Mouse (Mus musculus): Measurements from ENCODE around the gene Wdr25. TPM values are rescaled to one million over a fixed set of nuclear protein-coding genes. Genes with fewer than 3 reads are reported as not detected.

Wdr25 gene
- polyA plus RNA-seq, 1 experiment from 2014 or later: 3.7 TPM

GRCm38 (mm10) chr12:108916447-108917042 is 23.1 kb downstream of the Wdr25 start:
- no peaks in the 10 kb centered on the region for H3K9me3 ChIP-seq (replicated peaks; ENCODE audit: control insufficient read depth, low read length)
- peak; percentile 74 for DNase-seq (ENCODE audit: low spot score)
- no peaks in the 10 kb centered on the region for H3K36me3 ChIP-seq (ENCODE audit: control insufficient read depth, insufficient read depth, low read length)
- peak; percentile 61 for ATAC-seq
- H3K4me2 ChIP-seq (ENCODE audit: low read length): no peak overlapping the region
- no peak overlapping the region for H3K9ac ChIP-seq (ENCODE audit: low read length)
- no peak overlapping the region for H3K4me3 ChIP-seq (ENCODE audit: low read depth, low read length)
- peaks cover 46% of the 10 kb centered on the region for H3K4me1 ChIP-seq (ENCODE audit: control insufficient read depth, insufficient read depth, low read length)
- 0 out of 2 replicates have a peak overlapping the region, but pooled peaks have one; percentile 1 for H3K27ac ChIP-seq (ENCODE audit: low read depth, low read length)
- 29% methylated on average over 7 of the region's 7 CpGs for WGBS
- H3K27me3 ChIP-seq (replicated peaks; ENCODE audit: control insufficient read depth, insufficient read depth, low read length): no peaks in the 10 kb centered on the region

- Histone ChIP-seq H3K9me3 (replicated peaks; ENCODE audit: control insufficient read depth, low read length) (no peaks in the 10 kb centered on the region), H3K4me1 (ENCODE audit: control insufficient read depth, insufficient read depth, low read length) (peaks cover 46% of the 10 kb centered on the region), H3K36me3 (ENCODE audit: control insufficient read depth, insufficient read depth, low read length) (no peaks in the 10 kb centered on the region), H3K4me2 (ENCODE audit: low read length) (no peak overlapping the region), H3K27ac (ENCODE audit: low read depth, low read length) (peak overlapping the region; percentile 58; the same call in 1 of the 2 replicates), H3K27me3 (replicated peaks; ENCODE audit: control insufficient read depth, insufficient read depth, low read length) (no peaks in the 10 kb centered on the region), H3K9ac (ENCODE audit: low read length) (no peak overlapping the region), H3K4me3 (ENCODE audit: low read depth, low read length) (no peak overlapping the region)
- WGBS: 16% methylated on average over 9 of the region's 9 CpGs
- ATAC-seq (no peak), DNase-seq (ENCODE audit: low spot score) (no peak)
Observed at GRCm38 (mm10) chr12:108917509-108917908, 24.1 kb downstream of the Wdr25 start.

GRCm38 (mm10) chr12:108918753-108919152 is 25.3 kb downstream of the Wdr25 start:
- H3K36me3 ChIP-seq (ENCODE audit: control insufficient read depth, insufficient read depth, low read length): no peaks in the 10 kb centered on the region
- no peak overlapping the region for H3K9ac ChIP-seq (ENCODE audit: low read length)
- H3K27me3 ChIP-seq (replicated peaks; ENCODE audit: control insufficient read depth, insufficient read depth, low read length): no peaks in the 10 kb centered on the region
- no peak for ATAC-seq
- H3K4me1 ChIP-seq (ENCODE audit: control insufficient read depth, insufficient read depth, low read length): peaks cover 42% of the 10 kb centered on the region
- no peak for DNase-seq (ENCODE audit: low spot score)
- no peak overlapping the region for H3K4me2 ChIP-seq (ENCODE audit: low read length)
- no peak overlapping the region for H3K4me3 ChIP-seq (ENCODE audit: low read depth, low read length)
- WGBS: 75% methylated on average over 4 of the region's 4 CpGs
- no peaks in the 10 kb centered on the region for H3K9me3 ChIP-seq (replicated peaks; ENCODE audit: control insufficient read depth, low read length)
- no peak overlapping the region for H3K27ac ChIP-seq (ENCODE audit: low read depth, low read length)

- H3K27me3 ChIP-seq (replicated peaks; ENCODE audit: control insufficient read depth, insufficient read depth, low read length): no peaks in the 10 kb centered on the region
- H3K4me3 ChIP-seq (ENCODE audit: low read depth, low read length): no peak overlapping the region
- H3K9me3 ChIP-seq (replicated peaks; ENCODE audit: control insufficient read depth, low read length): no peaks in the 10 kb centered on the region
- H3K4me2 ChIP-seq (ENCODE audit: low read length): no peak overlapping the region
- 0 out of 2 replicates have a peak overlapping the region, but pooled peaks have one; percentile 9 for H3K27ac ChIP-seq (ENCODE audit: low read depth, low read length)
- H3K36me3 ChIP-seq (ENCODE audit: control insufficient read depth, insufficient read depth, low read length): no peaks in the 10 kb centered on the region
- no peak overlapping the region for H3K9ac ChIP-seq (ENCODE audit: low read length)
- peaks cover 2% of the 10 kb centered on the region; the same call in 1 of the 2 replicates for H3K4me1 ChIP-seq (ENCODE audit: control insufficient read depth, insufficient read depth, low read length)
- WGBS: 70% methylated on average over 9 of the region's 11 CpGs
- DNase-seq (ENCODE audit: low spot score): peak; percentile 45
- ATAC-seq: no peak
Observed at GRCm38 (mm10) chr12:108926606-108927111, 33.2 kb downstream of the Wdr25 start.

GRCm38 (mm10) chr12:108928249-108928648 is 34.8 kb downstream of the Wdr25 start:
- no peak overlapping the region for H3K27ac ChIP-seq (ENCODE audit: low read depth, low read length)
- ATAC-seq (no peak), DNase-seq (ENCODE audit: low spot score) (no peak)
- H3K4me2 ChIP-seq (ENCODE audit: low read length): no peak overlapping the region
- peaks cover 2% of the 10 kb centered on the region; the same call in 1 of the 2 replicates for H3K4me1 ChIP-seq (ENCODE audit: control insufficient read depth, insufficient read depth, low read length)
- no peak overlapping the region for H3K4me3 ChIP-seq (ENCODE audit: low read depth, low read length)
- H3K36me3 ChIP-seq (ENCODE audit: control insufficient read depth, insufficient read depth, low read length): no peaks in the 10 kb centered on the region
- H3K27me3 ChIP-seq (replicated peaks; ENCODE audit: control insufficient read depth, insufficient read depth, low read length): no peaks in the 10 kb centered on the region
- no peak overlapping the region for H3K9ac ChIP-seq (ENCODE audit: low read length)
- no peaks in the 10 kb centered on the region for H3K9me3 ChIP-seq (replicated peaks; ENCODE audit: control insufficient read depth, low read length)
- WGBS: 87% methylated on average over 2 of the region's 2 CpGs

GRCm38 (mm10) chr12:108929475-108929874 is 36.0 kb downstream of the Wdr25 start:
- H3K4me2 ChIP-seq (ENCODE audit: low read length): no peak overlapping the region
- H3K27ac ChIP-seq (ENCODE audit: low read depth, low read length): no peak overlapping the region
- DNase-seq (ENCODE audit: low spot score) (peak; percentile 51), ATAC-seq (peak; percentile 60; the same call in 1 of the 2 replicates)
- H3K9ac ChIP-seq (ENCODE audit: low read length): no peak overlapping the region
- H3K36me3 ChIP-seq (ENCODE audit: control insufficient read depth, insufficient read depth, low read length): no peaks in the 10 kb centered on the region
- H3K9me3 ChIP-seq (replicated peaks; ENCODE audit: control insufficient read depth, low read length): no peaks in the 10 kb centered on the region
- WGBS: 60% methylated on average over 3 of the region's 3 CpGs
- peaks cover 2% of the 10 kb centered on the region; the same call in 1 of the 2 replicates for H3K4me1 ChIP-seq (ENCODE audit: control insufficient read depth, insufficient read depth, low read length)
- H3K4me3 ChIP-seq (ENCODE audit: low read depth, low read length): no peak overlapping the region
- H3K27me3 ChIP-seq (replicated peaks; ENCODE audit: control insufficient read depth, insufficient read depth, low read length): no peaks in the 10 kb centered on the region

GRCm38 (mm10) chr12:108931341-108932053 is 38.1 kb downstream of the Wdr25 start:
- Histone ChIP-seq H3K9me3 (replicated peaks; ENCODE audit: control insufficient read depth, low read length) (no peaks in the 10 kb centered on the region), H3K4me2 (ENCODE audit: low read length) (no peak overlapping the region), H3K9ac (ENCODE audit: low read length) (no peak overlapping the region), H3K4me1 (ENCODE audit: control insufficient read depth, insufficient read depth, low read length) (0 out of 2 replicates have a peak, but pooled peaks cover 2% of the 10 kb centered on the region), H3K4me3 (ENCODE audit: low read depth, low read length) (no peak overlapping the region), H3K27ac (ENCODE audit: low read depth, low read length) (no peak overlapping the region), H3K27me3 (replicated peaks; ENCODE audit: control insufficient read depth, insufficient read depth, low read length) (no peaks in the 10 kb centered on the region), H3K36me3 (ENCODE audit: control insufficient read depth, insufficient read depth, low read length) (no peaks in the 10 kb centered on the region)
- ATAC-seq: no peak
- DNase-seq (ENCODE audit: low spot score): no peak
- WGBS: 74% methylated on average over 7 of the region's 7 CpGs

- 51% methylated on average over 3 of the region's 3 CpGs for WGBS
Observed at GRCm38 (mm10) chr12:108932113-108932512, 38.7 kb downstream of the Wdr25 start.

GRCm38 (mm10) chr12:108934231-108934630 is 40.8 kb downstream of the Wdr25 start:
- H3K4me3 ChIP-seq (ENCODE audit: low read depth, low read length): no peak overlapping the region
- no peaks in the 10 kb centered on the region for H3K27me3 ChIP-seq (replicated peaks; ENCODE audit: control insufficient read depth, insufficient read depth, low read length)
- no peak overlapping the region for H3K9ac ChIP-seq (ENCODE audit: low read length)
- DNase-seq (ENCODE audit: low spot score): no peak
- 74% methylated on average over 6 of the region's 6 CpGs for WGBS
- H3K4me1 ChIP-seq (ENCODE audit: control insufficient read depth, insufficient read depth, low read length): peaks cover 6% of the 10 kb centered on the region; the same call in 1 of the 2 replicates
- ATAC-seq: no peak
- no peak overlapping the region for H3K4me2 ChIP-seq (ENCODE audit: low read length)
- no peak overlapping the region for H3K27ac ChIP-seq (ENCODE audit: low read depth, low read length)
- H3K9me3 ChIP-seq (replicated peaks; ENCODE audit: control insufficient read depth, low read length): no peaks in the 10 kb centered on the region
- no peaks in the 10 kb centered on the region for H3K36me3 ChIP-seq (ENCODE audit: control insufficient read depth, insufficient read depth, low read length)

More at GRCm38 (mm10) chr12:108932113-108932512, 38.7 kb downstream of the Wdr25 start:
- H3K4me1 ChIP-seq (ENCODE audit: control insufficient read depth, insufficient read depth, low read length): peaks cover 8% of the 10 kb centered on the region; the same call in 1 of the 2 replicates
- no peaks in the 10 kb centered on the region for H3K27me3 ChIP-seq (replicated peaks; ENCODE audit: control insufficient read depth, insufficient read depth, low read length)
- H3K9ac ChIP-seq (ENCODE audit: low read length): no peak overlapping the region
- no peak overlapping the region for H3K4me3 ChIP-seq (ENCODE audit: low read depth, low read length)
- DNase-seq (ENCODE audit: low spot score) (no peak), ATAC-seq (no peak)
- H3K27ac ChIP-seq (ENCODE audit: low read depth, low read length): no peak overlapping the region
- H3K9me3 ChIP-seq (replicated peaks; ENCODE audit: control insufficient read depth, low read length): no peaks in the 10 kb centered on the region
- no peak overlapping the region for H3K4me2 ChIP-seq (ENCODE audit: low read length)
- H3K36me3 ChIP-seq (ENCODE audit: control insufficient read depth, insufficient read depth, low read length): no peaks in the 10 kb centered on the region

Data from forebrain, embryonic 14.5 days (tissue).